Mouse (Mus musculus): Measurements from ENCODE around the gene Stard10. TPM values are rescaled to one million over a fixed set of nuclear protein-coding genes. Genes with fewer than 3 reads are reported as not detected.

Gene Stard10
- total RNA-seq, 1 experiment, result 15.2 TPM

- Histone ChIP-seq H3K4me1 (ENCODE audit: control insufficient read depth in 2 of 2, insufficient read depth in 2 of 2, low read length in 2 of 2, poor library complexity in 1 of 2) (peaks cover 0 to 24% of the 10 kb centered on the region in 2 experiments; a peak in 2 of 4 replicates), H3K9ac (ENCODE audit: insufficient read depth, low read depth, low read length, poor library complexity, severe bottlenecking) (no peak overlapping the region), H3K27ac (ENCODE audit: insufficient read depth, low read depth, low read length, poor library complexity, severe bottlenecking) (no peak overlapping the region), H3K36me3 (ENCODE audit: control insufficient read depth, insufficient read depth, low read length, poor library complexity, severe bottlenecking) (no peaks in the 10 kb centered on the region; the same call in 1 of the 2 replicates), H3K4me3 (ENCODE audit: insufficient read depth in 1 of 2, low read depth in 1 of 2, low read length in 2 of 2, poor library complexity in 1 of 2, severe bottlenecking in 1 of 2) (no peak overlapping the region), H3K9me3 (ENCODE audit: control insufficient read depth, insufficient read depth, low read depth, low read length) (no peaks in the 10 kb centered on the region)
- in situ Hi-C loops (cut with MboI; ENCODE audit: low sequenced_read_pairs in 2 of 2, unreplicated experiment in 2 of 2), result no loop called here
- no peak for DNase-seq (ENCODE audit: low read depth, low spot score)
- TF ChIP-seq MAFK (IDR thresholded peaks at IDR 0.05; ENCODE audit: insufficient read depth, low read depth, low read length), result no peak
- TF ChIP-seq ZC3H11A (IDR thresholded peaks at IDR 0.05; ENCODE audit: borderline replicate concordance, low read depth, low read length), result no peak
- TF ChIP-seq HCFC1 (IDR thresholded peaks at IDR 0.05; ENCODE audit: borderline replicate concordance, insufficient read depth, low read length), result no peak
- no peak for TF ChIP-seq CHD2 (IDR thresholded peaks at IDR 0.05; ENCODE audit: low read depth, low read length)
- TF ChIP-seq ZNF384 (IDR thresholded peaks at IDR 0.05; ENCODE audit: low read depth, low read length), result no peak
These were observed 44.1 kb downstream of the Stard10 start for GRCm38 (mm10) chr7:101361021-101361420.

GRCm38 (mm10) chr7:101361767-101362166 lies 44.9 kb downstream of the Stard10 start:
- H3K4me1 ChIP-seq (ENCODE audit: control insufficient read depth in 2 of 2, insufficient read depth in 2 of 2, low read length in 2 of 2, poor library complexity in 1 of 2), result peaks cover 0 to 21% of the 10 kb centered on the region in 2 experiments; a peak in 2 of 4 replicates
- H3K4me3 ChIP-seq (ENCODE audit: insufficient read depth in 1 of 2, low read depth in 1 of 2, low read length in 2 of 2, poor library complexity in 1 of 2, severe bottlenecking in 1 of 2), result no peak overlapping the region
- no peak overlapping the region for H3K27ac ChIP-seq (ENCODE audit: insufficient read depth, low read depth, low read length, poor library complexity, severe bottlenecking)
- no peak overlapping the region for H3K9ac ChIP-seq (ENCODE audit: insufficient read depth, low read depth, low read length, poor library complexity, severe bottlenecking)
- in situ Hi-C loops (cut with MboI; ENCODE audit: low sequenced_read_pairs in 2 of 2, unreplicated experiment in 2 of 2), result no loop called here
- no peak for DNase-seq (ENCODE audit: low read depth, low spot score)
- H3K36me3 ChIP-seq (ENCODE audit: control insufficient read depth, insufficient read depth, low read length, poor library complexity, severe bottlenecking), result no peaks in the 10 kb centered on the region; the same call in 1 of the 2 replicates
- no peak for TF ChIP-seq CHD2 (IDR thresholded peaks at IDR 0.05; ENCODE audit: low read depth, low read length)
- TF ChIP-seq ZC3H11A (IDR thresholded peaks at IDR 0.05; ENCODE audit: borderline replicate concordance, low read depth, low read length), result no peak
- H3K9me3 ChIP-seq (ENCODE audit: control insufficient read depth, insufficient read depth, low read depth, low read length), result no peaks in the 10 kb centered on the region

GRCm38 (mm10) chr7:101362791-101363191 lies 45.9 kb downstream of the Stard10 start:
- Histone ChIP-seq H3K9me3 (ENCODE audit: control insufficient read depth, insufficient read depth, low read depth, low read length) (no peaks in the 10 kb centered on the region), H3K4me1 (ENCODE audit: control insufficient read depth in 2 of 2, insufficient read depth in 2 of 2, low read length in 2 of 2, poor library complexity in 1 of 2) (peaks cover 0 to 12% of the 10 kb centered on the region in 2 experiments; a peak in 2 of 4 replicates), H3K4me3 (ENCODE audit: insufficient read depth in 1 of 2, low read depth in 1 of 2, low read length in 2 of 2, poor library complexity in 1 of 2, severe bottlenecking in 1 of 2) (no peak overlapping the region), H3K36me3 (ENCODE audit: control insufficient read depth, insufficient read depth, low read length, poor library complexity, severe bottlenecking) (no peaks in the 10 kb centered on the region; the same call in 1 of the 2 replicates), H3K27ac (ENCODE audit: insufficient read depth, low read depth, low read length, poor library complexity, severe bottlenecking) (no peak overlapping the region), H3K9ac (ENCODE audit: insufficient read depth, low read depth, low read length, poor library complexity, severe bottlenecking) (no peak overlapping the region)
- DNase-seq (ENCODE audit: low read depth, low spot score), result no peak
- TF ChIP-seq MAFK (IDR thresholded peaks at IDR 0.05; ENCODE audit: insufficient read depth, low read depth, low read length) (no peak), CHD2 (IDR thresholded peaks at IDR 0.05; ENCODE audit: low read depth, low read length) (no peak), ZNF384 (IDR thresholded peaks at IDR 0.05; ENCODE audit: low read depth, low read length) (no peak), HCFC1 (IDR thresholded peaks at IDR 0.05; ENCODE audit: borderline replicate concordance, insufficient read depth, low read length) (no peak), ZC3H11A (IDR thresholded peaks at IDR 0.05; ENCODE audit: borderline replicate concordance, low read depth, low read length) (no peak)
- in situ Hi-C loops (cut with MboI; ENCODE audit: low sequenced_read_pairs in 2 of 2, unreplicated experiment in 2 of 2), result no loop called here

GRCm38 (mm10) chr7:101363914-101364313 lies 47.0 kb downstream of the Stard10 start:
- Histone ChIP-seq H3K4me3 (ENCODE audit: insufficient read depth in 1 of 2, low read depth in 1 of 2, low read length in 2 of 2, poor library complexity in 1 of 2, severe bottlenecking in 1 of 2) (no peak overlapping the region), H3K4me1 (ENCODE audit: control insufficient read depth in 2 of 2, insufficient read depth in 2 of 2, low read length in 2 of 2, poor library complexity in 1 of 2) (peaks cover 0 to 12% of the 10 kb centered on the region in 2 experiments; a peak in 2 of 4 replicates), H3K9ac (ENCODE audit: insufficient read depth, low read depth, low read length, poor library complexity, severe bottlenecking) (no peak overlapping the region), H3K9me3 (ENCODE audit: control insufficient read depth, insufficient read depth, low read depth, low read length) (no peaks in the 10 kb centered on the region), H3K36me3 (ENCODE audit: control insufficient read depth, insufficient read depth, low read length, poor library complexity, severe bottlenecking) (no peaks in the 10 kb centered on the region; the same call in 1 of the 2 replicates), H3K27ac (ENCODE audit: insufficient read depth, low read depth, low read length, poor library complexity, severe bottlenecking) (no peak overlapping the region)
- no peak for DNase-seq (ENCODE audit: low read depth, low spot score)
- in situ Hi-C loops (cut with MboI; ENCODE audit: low sequenced_read_pairs in 2 of 2, unreplicated experiment in 2 of 2), result no loop called here
- TF ChIP-seq MAFK (IDR thresholded peaks at IDR 0.05; ENCODE audit: insufficient read depth, low read depth, low read length) (no peak), ZC3H11A (IDR thresholded peaks at IDR 0.05; ENCODE audit: borderline replicate concordance, low read depth, low read length) (no peak), CHD2 (IDR thresholded peaks at IDR 0.05; ENCODE audit: low read depth, low read length) (no peak), HCFC1 (IDR thresholded peaks at IDR 0.05; ENCODE audit: borderline replicate concordance, insufficient read depth, low read length) (no peak), ZNF384 (IDR thresholded peaks at IDR 0.05; ENCODE audit: low read depth, low read length) (no peak)
